20 mouse cellular contexts compared by ENCODE assay signal in the genomic region with DNA sequence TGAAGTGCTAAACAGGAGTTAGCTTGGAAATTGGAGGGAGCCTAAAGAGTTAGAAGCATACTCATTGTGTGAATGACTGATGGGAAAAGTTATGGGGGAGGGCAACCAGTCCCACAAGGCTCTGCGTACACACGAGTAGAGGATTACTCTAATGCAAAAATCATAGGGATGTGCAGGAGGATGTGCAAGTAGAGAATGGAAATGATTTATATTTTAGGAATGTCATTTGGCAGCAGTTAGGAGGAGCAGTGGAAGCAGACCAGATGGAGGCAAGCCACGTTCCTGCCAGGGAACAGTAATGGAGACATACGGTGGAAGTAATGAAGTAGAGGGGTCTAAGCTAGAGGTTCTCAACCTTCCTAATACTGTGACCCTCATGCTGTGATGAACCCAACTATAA.
A peak's percentile ranks its signal among the peaks of the same experiment; 100 is the strongest.
DNase-seq lines count a peak whose midpoint lies in the region; ATAC-seq lines count a peak whose summit lies in the region.
"Had no signal": no experiment of that assay in that cellular context is flagged by ENCODE, and none has a peak within 500 bp of the region (broad histone marks: within the 10 kb centered on the region; RNA-seq: fewer than 3 reads in every experiment).

No protein-coding gene starts in this region.

- H3K9ac ChIP-seq in kidney, embryonic 14.5 days (ENCODE audit: low read depth, low read length): no peak overlapping the region
- no peak overlapping the region for H3K9ac ChIP-seq in midbrain, embryonic 11.5 days (ENCODE audit: low read length)
- H3K9ac ChIP-seq in midbrain, embryonic 15.5 days: no peak overlapping the region
- H3K9ac ChIP-seq: forebrain, embryonic 12.5 days; heart, embryonic 13.5 days; hindbrain, embryonic 14.5 days; limb, embryonic 15.5 days; liver, embryonic 15.5 days; midbrain, embryonic 13.5 days had no signal

- no peaks in the 10 kb centered on the region for H3K36me3 ChIP-seq in kidney, embryonic 14.5 days (ENCODE audit: control insufficient read depth, insufficient read depth, low read length)
- no peaks in the 10 kb centered on the region for H3K36me3 ChIP-seq in midbrain, embryonic 11.5 days (ENCODE audit: control insufficient read depth, insufficient read depth, low read length)
- no peaks in the 10 kb centered on the region for H3K36me3 ChIP-seq in midbrain, embryonic 15.5 days (replicated peaks)
- H3K36me3 ChIP-seq in heart, embryonic 10.5 days: no peaks in the 10 kb centered on the region
- H3K36me3 ChIP-seq: forebrain, embryonic 12.5 days; heart, embryonic 13.5 days; limb, embryonic 15.5 days; liver, embryonic 15.5 days; midbrain, embryonic 13.5 days had no signal

- ATAC-seq in kidney, embryonic 14.5 days (ENCODE audit: low FRiP score, low TSS enrichment): no peak
- no peak for ATAC-seq in midbrain, embryonic 11.5 days (ENCODE audit: low FRiP score)
- ATAC-seq in midbrain, embryonic 15.5 days (replicated peaks): no peak
- ATAC-seq: intestine, embryonic 16.5 days; lung, postnatal 0 days; midbrain, embryonic 13.5 days had no signal

- H3K9me3 ChIP-seq in kidney, embryonic 14.5 days (ENCODE audit: control insufficient read depth, low read length): no peaks in the 10 kb centered on the region
- no peaks in the 10 kb centered on the region for H3K9me3 ChIP-seq in midbrain, embryonic 11.5 days (ENCODE audit: control insufficient read depth, low read length)
- no peaks in the 10 kb centered on the region for H3K9me3 ChIP-seq in midbrain, embryonic 15.5 days
- H3K9me3 ChIP-seq in heart, embryonic 10.5 days: no peaks in the 10 kb centered on the region
- H3K9me3 ChIP-seq: forebrain, embryonic 12.5 days; heart, embryonic 13.5 days; limb, embryonic 15.5 days; liver, embryonic 15.5 days; midbrain, embryonic 13.5 days had no signal

- no peak overlapping the region for H3K27ac ChIP-seq in kidney, embryonic 14.5 days (ENCODE audit: low read depth, low read length)
- no peak overlapping the region for H3K27ac ChIP-seq in midbrain, embryonic 11.5 days (ENCODE audit: low read depth, low read length)
- H3K27ac ChIP-seq in midbrain, embryonic 15.5 days: no peak overlapping the region
- H3K27ac ChIP-seq in heart, embryonic 10.5 days: no peak overlapping the region
- H3K27ac ChIP-seq: forebrain, embryonic 12.5 days; gastrocnemius, adult 2 months; heart, embryonic 13.5 days; hindbrain, embryonic 14.5 days; limb, embryonic 15.5 days; liver, embryonic 15.5 days; midbrain, embryonic 13.5 days had no signal

- WGBS in kidney, embryonic 14.5 days: 74% methylated on average over 4 of the region's 4 CpGs
- 95% methylated on average over 4 of the region's 4 CpGs for WGBS in midbrain, embryonic 11.5 days
- WGBS in midbrain, embryonic 15.5 days: 84% methylated on average over 4 of the region's 4 CpGs
- 94% methylated on average over 4 of the region's 4 CpGs for WGBS in heart, embryonic 10.5 days

- no peaks in the 10 kb centered on the region for H3K4me1 ChIP-seq in kidney, embryonic 14.5 days (ENCODE audit: control insufficient read depth, insufficient read depth, low read length)
- H3K4me1 ChIP-seq in midbrain, embryonic 11.5 days (ENCODE audit: control insufficient read depth, insufficient read depth, low read length): no peaks in the 10 kb centered on the region
- no peaks in the 10 kb centered on the region for H3K4me1 ChIP-seq in midbrain, embryonic 15.5 days
- no peaks in the 10 kb centered on the region for H3K4me1 ChIP-seq in heart, embryonic 10.5 days
- H3K4me1 ChIP-seq: forebrain, embryonic 12.5 days; heart, embryonic 13.5 days; limb, embryonic 15.5 days; liver, embryonic 15.5 days; midbrain, embryonic 13.5 days had no signal

- no peaks in the 10 kb centered on the region for H3K27me3 ChIP-seq in kidney, embryonic 14.5 days (ENCODE audit: control insufficient read depth, insufficient read depth, low read length)
- H3K27me3 ChIP-seq in midbrain, embryonic 11.5 days (ENCODE audit: control insufficient read depth, insufficient read depth, low read length): no peaks in the 10 kb centered on the region
- H3K27me3 ChIP-seq in midbrain, embryonic 15.5 days (replicated peaks): no peaks in the 10 kb centered on the region
- no peaks in the 10 kb centered on the region for H3K27me3 ChIP-seq in heart, embryonic 10.5 days (ENCODE audit: insufficient read depth, poor library complexity, severe bottlenecking)
- H3K27me3 ChIP-seq: CH12.LX; forebrain, embryonic 12.5 days; heart, embryonic 13.5 days; limb, embryonic 15.5 days; liver, embryonic 15.5 days; midbrain, embryonic 13.5 days had no signal

- no peak overlapping the region for H3K4me3 ChIP-seq in kidney, embryonic 14.5 days (ENCODE audit: low read length)
- no peak overlapping the region for H3K4me3 ChIP-seq in midbrain, embryonic 11.5 days (ENCODE audit: low read depth, low read length)
- H3K4me3 ChIP-seq in midbrain, embryonic 15.5 days: no peak overlapping the region
- no peak overlapping the region for H3K4me3 ChIP-seq in heart, embryonic 10.5 days
- H3K4me3 ChIP-seq: forebrain, embryonic 12.5 days; gastrocnemius, adult 2 months; heart, embryonic 13.5 days; limb, embryonic 15.5 days; liver, embryonic 15.5 days; midbrain, embryonic 13.5 days had no signal

- peak; percentile 15 to 28 for DNase-seq in cerebellum, postnatal 25 days
- no peak for DNase-seq in cerebellum, adult 8-10 months
- DNase-seq in kidney, postnatal 14 days: peak; percentile 1
- DNase-seq in midbrain, embryonic 11.5 days (ENCODE audit: low spot score, missing footprints): peak; percentile 8
- DNase-seq in frontal cortex, postnatal 36 days (ENCODE audit: low spot score in 2 of 2): peak; percentile 2 to 52
- DNase-seq in heart, embryonic 10.5 days (ENCODE audit: low spot score): no peak
- DNase-seq: cerebellum, postnatal 36 days; gastrocnemius, adult 2 months; kidney, postnatal 10 days had no signal

- no peak overlapping the region for H3K4me2 ChIP-seq in kidney, embryonic 14.5 days (replicated peaks; ENCODE audit: low read depth, low read length)
- H3K4me2 ChIP-seq in midbrain, embryonic 11.5 days: no peak overlapping the region
- no peak overlapping the region for H3K4me2 ChIP-seq in midbrain, embryonic 15.5 days
- H3K4me2 ChIP-seq: forebrain, embryonic 12.5 days; heart, embryonic 13.5 days; hindbrain, embryonic 14.5 days; limb, embryonic 15.5 days; liver, embryonic 15.5 days; midbrain, embryonic 13.5 days had no signal

Comparison
In these comparisons a context has a peak if more than half of its experiments do, and no peak if none do; other contexts are left out.
1. DNase-seq: peak in cerebellum, postnatal 25 days (2 of 2), kidney, postnatal 14 days (single experiment), midbrain, embryonic 11.5 days (single experiment) and frontal cortex, postnatal 36 days (2 of 2); none in cerebellum, adult 8-10 months (single experiment) and heart, embryonic 10.5 days (single experiment).